Mouse (Mus musculus) brain, adult 2 months (tissue): ENCODE results near the gene Fam161a.
A peak's percentile ranks its signal among the peaks of the same experiment; 100 is the strongest.

Experiments
- DNase-seq: peaks from one replicate; pipeline ENCODE4 v3.0.0; 2011; ENCODE audit warnings: low read depth, low spot score

Gene Fam161a

GRCm38 (mm10) chr11:23007481-23008180 is at the start of gene Fam161a:
Gene Fam161a (plus strand): TSS chr11:23007531.
- peak; percentile 98 for DNase-seq

- DNase-seq: no peak
Measured at GRCm38 (mm10) chr11:22957791-22958374, 49.4 kb upstream of the Fam161a start.

- no peak for DNase-seq
Measured at GRCm38 (mm10) chr11:22962101-22962500, 45.2 kb upstream of the Fam161a start.

- no peak for DNase-seq
Measured at GRCm38 (mm10) chr11:22964401-22964800, 42.9 kb upstream of the Fam161a start.

GRCm38 (mm10) chr11:22965503-22965902 is 41.8 kb upstream of the Fam161a start:
- no peak for DNase-seq

GRCm38 (mm10) chr11:22969486-22969885 is 37.8 kb upstream of the Fam161a start:
- DNase-seq: peak; percentile 58

GRCm38 (mm10) chr11:22970546-22970945 is 36.8 kb upstream of the Fam161a start:
- DNase-seq: no peak

- peak; percentile 95 for DNase-seq
Measured at GRCm38 (mm10) chr11:22971835-22972709, 35.3 kb upstream of the Fam161a start, which contains the start of gene Zrsr1. Gene Zrsr1 (plus strand): TSS chr11:22972005.

GRCm38 (mm10) chr11:22972746-22973526 is 34.4 kb upstream of the Fam161a start:
- peak; percentile 92 for DNase-seq

GRCm38 (mm10) chr11:22973599-22973998 is 33.7 kb upstream of the Fam161a start:
- DNase-seq: peak; percentile 78

GRCm38 (mm10) chr11:22978215-22978614 is 29.1 kb upstream of the Fam161a start:
- no peak for DNase-seq

- DNase-seq: peak; percentile 87
Measured at GRCm38 (mm10) chr11:22978711-22979110, 28.6 kb upstream of the Fam161a start.

GRCm38 (mm10) chr11:22979221-22979620 is 28.1 kb upstream of the Fam161a start:
- DNase-seq: no peak

- no peak for DNase-seq
Measured at GRCm38 (mm10) chr11:22981041-22981440, 26.3 kb upstream of the Fam161a start.

GRCm38 (mm10) chr11:22981543-22981950 is 25.8 kb upstream of the Fam161a start:
- DNase-seq: peak; percentile 20

- DNase-seq: peak; percentile 98
Measured at GRCm38 (mm10) chr11:22981984-22982757, 25.2 kb upstream of the Fam161a start, which contains the start of the genes Gm28048 and Commd1. Gene Gm28048 (minus strand): TSS chr11:22982090. Gene Commd1 (minus strand): TSS chr11:22982382.

GRCm38 (mm10) chr11:22982846-22983245 is 24.5 kb upstream of the Fam161a start:
- no peak for DNase-seq

GRCm38 (mm10) chr11:22985510-22985909 is 21.8 kb upstream of the Fam161a start:
- DNase-seq: no peak

- DNase-seq: peak; percentile 80
Measured at GRCm38 (mm10) chr11:22987357-22987756, 20.0 kb upstream of the Fam161a start.

GRCm38 (mm10) chr11:22989786-22990185 is 17.5 kb upstream of the Fam161a start:
- DNase-seq: no peak
